Mouse (Mus musculus) forelimb bud, embryonic 11.5 days (tissue): ENCODE measurements around the gene Uox.

ENCODE experiments used
- DNase-seq: peaks from one replicate; pipeline ENCODE4 v3.0.0-alpha.2; 2012; ENCODE audit warnings: low read depth, low spot score

Gene Uox

GRCm38 (mm10) chr3:146570148-146570782 is at the start of gene Uox:
Gene Uox, plus strand, starts transcription at chr3:146570426.
- DNase-seq, result no peak

GRCm38 (mm10) chr3:146520798-146521651 is 49.2 kb upstream of the Uox start, which contains the start of gene Rpf1:
Gene Rpf1, minus strand, starts transcription at chr3:146521429.
- peak; percentile 92 for DNase-seq

GRCm38 (mm10) chr3:146521652-146522020 is 48.6 kb upstream of the Uox start:
- no peak for DNase-seq

GRCm38 (mm10) chr3:146528335-146528734 is 41.9 kb upstream of the Uox start:
- no peak for DNase-seq

- DNase-seq, result no peak
Measured at GRCm38 (mm10) chr3:146534986-146535385, 35.2 kb upstream of the Uox start.

- DNase-seq, result no peak
Measured at GRCm38 (mm10) chr3:146540521-146541273, 29.5 kb upstream of the Uox start.

- no peak for DNase-seq
Measured at GRCm38 (mm10) chr3:146543632-146544031, 26.6 kb upstream of the Uox start.

- no peak for DNase-seq
Measured at GRCm38 (mm10) chr3:146554816-146555215, 15.4 kb upstream of the Uox start.

- DNase-seq, result no peak
Measured at GRCm38 (mm10) chr3:146556567-146556966, 13.7 kb upstream of the Uox start.

GRCm38 (mm10) chr3:146557507-146557906 is 12.7 kb upstream of the Uox start:
- no peak for DNase-seq

GRCm38 (mm10) chr3:146562936-146563335 is 7.3 kb upstream of the Uox start:
- no peak for DNase-seq

GRCm38 (mm10) chr3:146564268-146565064 is 5.8 kb upstream of the Uox start:
- peak; percentile 77 for DNase-seq

GRCm38 (mm10) chr3:146565065-146565411 is 5.2 kb upstream of the Uox start:
- no peak for DNase-seq

GRCm38 (mm10) chr3:146567366-146567765 is 2.9 kb upstream of the Uox start:
- DNase-seq, result no peak

GRCm38 (mm10) chr3:146567884-146568530 is 2.2 kb upstream of the Uox start:
- no peak for DNase-seq

- no peak for DNase-seq
Measured at GRCm38 (mm10) chr3:146569594-146569993, 632 bp upstream of the Uox start.

- no peak for DNase-seq
Measured at GRCm38 (mm10) chr3:146570939-146571338, 713 bp downstream of the Uox start.

- DNase-seq, result no peak
Measured at GRCm38 (mm10) chr3:146571341-146571740, 1.1 kb downstream of the Uox start.

- DNase-seq, result no peak
Measured at GRCm38 (mm10) chr3:146577591-146577990, 7.4 kb downstream of the Uox start.

GRCm38 (mm10) chr3:146580039-146580729 is 10.0 kb downstream of the Uox start:
- DNase-seq, result no peak
